Mouse (Mus musculus) stomach, postnatal 0 days (tissue): ENCODE measurements around the gene Klhl35.

ENCODE experiments used
- CTCF ChIP-seq: IDR thresholded peaks from 2 replicates; pipeline ENCODE4 v1.5.1; 2016; ENCODE audit warnings: antibody characterized with exemption, low read depth, mild to moderate bottlenecking, moderate library complexity
- EP300 ChIP-seq: optimal IDR thresholded peaks from 2 replicates; pipeline ENCODE3; 2016; ENCODE audit warnings: antibody characterized with exemption

- TF ChIP-seq CTCF (no peak), EP300 (no peak)
Observed at GRCm38 (mm10) chr7:99421006-99421405, 44.8 kb upstream of the Klhl35 start.
